ENCODE assay signal across 11 mouse cellular contexts in genomic region chr1:154748531-154748930, GRCm38 (mm10).
"Had no signal": no experiment of that assay in that cellular context is flagged by ENCODE, and none has a peak within 500 bp of the region (broad histone marks: within the 10 kb centered on the region; RNA-seq: fewer than 3 reads in every experiment).

No protein-coding gene starts in this region.

- DNase-seq: liver, postnatal 0 days; lung, adult 2 months; lung, postnatal 14 days; lung, postnatal 36 days; right cerebral cortex, postnatal 25 days; thymus, adult 18-20 months; thymus, postnatal 14 days; thymus, postnatal 36 days had no signal

- ATAC-seq: liver, postnatal 0 days; lung, postnatal 0 days; midbrain, embryonic 13.5 days; midbrain, embryonic 15.5 days had no signal
